Mouse (Mus musculus) embryonic facial prominence, embryonic 11.5 days (tissue): ENCODE data around the gene C730034F03Rik. TPM values are rescaled to one million over a fixed set of nuclear protein-coding genes. Genes with fewer than 3 reads are reported as not detected.

Source experiments
- ATAC-seq: fragments of 200-750 bp; cut with Nextera tagmentation; replicated peaks from 2 replicates; pipeline ENCODE4 v1.8.0; 2017; ENCODE audit warnings: low read depth; ENCODE audit not compliant: insufficient number of reproducible peaks, low FRiP score, low TSS enrichment
- DNase-seq: peaks from one replicate; pipeline ENCODE4 v3.0.0-alpha.2; 2015; ENCODE audit warnings: low spot score
- H3K27ac ChIP-seq: fragments of 300-500 bp; sonication (generic); replicated peaks from 2 replicates; pipeline ENCODE4 v1.5.1; 2014; ENCODE audit warnings: mild to moderate bottlenecking, low read depth, low read length, control low read depth
- H3K27me3 ChIP-seq: fragments of 300-500 bp; sonication (generic); 2 replicates; pipeline ENCODE4 v1.6.1; 2014; ENCODE audit warnings: mild to moderate bottlenecking, low read length, moderate library complexity, mixed read lengths; ENCODE audit not compliant: control insufficient read depth, insufficient read depth
- H3K36me3 ChIP-seq: fragments of 300-500 bp; sonication (generic); replicated peaks from 2 replicates; pipeline ENCODE4 v1.6.1; 2014; ENCODE audit warnings: low read depth, mild to moderate bottlenecking, low read length, moderate library complexity, mixed read lengths; ENCODE audit not compliant: control insufficient read depth, insufficient read depth
- H3K4me1 ChIP-seq: fragments of 300-500 bp; sonication (generic); 2 replicates; pipeline ENCODE4 v1.6.1; 2014; ENCODE audit warnings: low read length, mixed read lengths; ENCODE audit not compliant: control insufficient read depth, insufficient read depth
- H3K4me2 ChIP-seq: fragments of 300-500 bp; sonication (generic); 2 replicates; pipeline ENCODE4 v1.6.1; 2014; ENCODE audit warnings: low read depth, mild to moderate bottlenecking, control low read depth, low read length, moderate library complexity
- H3K4me3 ChIP-seq: fragments of 300-500 bp; sonication (generic); 2 replicates; pipeline ENCODE4 v1.5.1; 2014; ENCODE audit warnings: low read depth, low read length, control low read depth
- H3K9ac ChIP-seq: fragments of 300-500 bp; sonication (generic); replicated peaks from 2 replicates; pipeline ENCODE4 v1.6.1; 2014; ENCODE audit warnings: mild to moderate bottlenecking, control low read depth, low read length
- H3K9me3 ChIP-seq: fragments of 300-500 bp; sonication (generic); replicated peaks from 2 replicates; pipeline ENCODE4 v1.6.1; 2016; ENCODE audit warnings: mild to moderate bottlenecking, low read length, inconsistent platforms, mixed read lengths; ENCODE audit not compliant: control insufficient read depth
- WGBS: fragments of 180-500 bp; shearing (Covaris S2); extraction: QIAGEN DNeasy Blood & Tissue Kit; methylation state at CpG from one replicate; pipeline ENCODE4 v1.1.7; 2014; 5-methylcytosine and 5-hydroxymethylcytosine counted together
- polyA plus RNA-seq: library from polyadenylated mRNA; unstranded; fragments of >200 nt; fragmentation: Nextera tagmentation; extraction: Ambion mirVana; gene quantifications from 2 replicates; pipeline ENCODE4 v1.2.1, GENCODE M21; 2014

The C730034F03Rik gene
- polyA plus RNA-seq: 0.63 and 2.3 TPM in 2 replicates

DNA sequence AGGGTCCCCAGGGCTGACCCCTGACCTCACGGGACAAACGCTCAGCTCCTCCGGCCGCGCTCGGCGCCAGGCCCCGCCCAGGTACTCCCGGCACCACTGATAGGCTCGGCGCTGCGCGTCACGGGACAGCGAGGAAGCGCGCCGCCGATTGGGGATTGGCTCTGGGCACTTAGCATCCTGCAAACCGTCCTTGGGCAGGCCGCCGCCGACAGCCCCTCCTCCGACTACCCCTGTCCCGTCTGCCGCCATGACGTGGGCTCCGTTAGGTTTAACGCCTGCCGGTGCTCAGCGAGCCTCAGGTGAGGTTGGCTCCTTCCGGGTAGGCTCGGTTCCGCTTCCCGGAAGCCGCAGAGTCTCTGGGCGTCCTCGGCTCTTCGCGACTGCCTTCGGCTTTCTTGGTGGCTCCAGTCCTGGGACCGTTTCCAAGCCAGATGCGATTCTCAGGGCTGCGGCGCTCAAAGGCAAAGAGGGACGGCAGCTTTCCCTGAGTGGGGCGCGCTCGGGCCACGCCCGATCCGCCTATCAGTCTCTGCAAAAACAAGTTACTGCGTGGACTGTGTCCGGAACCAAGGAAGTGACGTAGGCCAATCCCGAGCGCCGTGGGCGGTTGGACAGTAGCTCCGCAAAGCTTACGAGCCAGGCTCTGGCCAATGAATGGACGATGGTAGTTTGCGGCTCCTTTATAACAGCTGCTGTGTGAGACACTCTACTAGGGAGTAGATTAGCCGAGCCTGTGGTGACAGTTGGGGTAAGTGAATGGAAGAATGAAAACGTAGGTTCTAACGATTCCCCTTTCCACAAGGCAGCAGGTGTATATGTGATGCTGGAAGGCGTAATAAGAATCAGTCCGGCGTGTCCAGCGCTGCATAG is at the start of gene C730034F03Rik, which contains the start of the genes Gm44502 and Chkb:
Gene C730034F03Rik, plus strand, starts transcription at position 238 of the 870 bp plus-strand sequence.
Gene Gm44502, minus strand, starts transcription at position 345 of the 870 bp plus-strand sequence.
Gene Chkb, minus strand, starts transcription at position 557 of the 870 bp plus-strand sequence.
- peak; percentile 94 for ATAC-seq
- peak within 1 kb of the TSS; percentile 78 for H3K9ac ChIP-seq
- peak within 1 kb of the TSS; percentile 79 for H3K27ac ChIP-seq
- no peaks in the 10 kb centered on the region for H3K9me3 ChIP-seq
- WGBS: under 1% methylated on average over 67 of the region's 70 CpGs
- H3K4me3 ChIP-seq: peak within 1 kb of the TSS; percentile 75
- peak; percentile 94 for DNase-seq
- no peaks in the 10 kb centered on the region for H3K27me3 ChIP-seq
- H3K4me1 ChIP-seq: no peaks in the 10 kb centered on the region
- H3K36me3 ChIP-seq: 0 out of 2 replicates have a peak, but pooled peaks cover 3% of the 10 kb centered on the region
- peak within 1 kb of the TSS; percentile 93 for H3K4me2 ChIP-seq

DNA sequence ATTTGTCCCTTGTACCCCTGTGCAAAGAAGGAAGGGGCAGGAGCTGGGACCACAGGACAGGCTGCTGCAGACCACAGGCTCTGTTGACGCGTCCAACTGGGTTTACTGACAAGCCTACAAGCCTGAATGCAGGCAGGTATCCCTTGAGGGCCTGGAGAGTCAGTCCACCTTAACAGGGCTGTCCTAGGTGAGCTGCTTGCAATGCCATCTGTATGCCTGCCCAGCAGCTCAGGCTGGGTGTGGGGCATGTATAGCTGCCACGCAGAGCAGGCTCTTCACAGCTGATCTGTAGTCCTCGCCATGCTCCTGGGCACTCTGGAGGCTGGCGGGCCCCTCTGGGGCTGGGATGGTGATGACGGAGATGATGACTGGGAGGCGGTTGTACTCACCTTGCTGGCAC is 44.8 kb upstream of the C730034F03Rik start, which contains the start of gene Klhdc7b:
Gene Klhdc7b, plus strand, starts transcription at position 301 of the 400 bp plus-strand sequence.
- ATAC-seq (no peak), DNase-seq (no peak)
- Histone ChIP-seq H3K27me3 (peaks cover 5% of the 10 kb centered on the region), H3K4me2 (no peak within 1 kb of the TSS), H3K9me3 (no peaks in the 10 kb centered on the region), H3K4me1 (no peaks in the 10 kb centered on the region), H3K4me3 (no peak within 1 kb of the TSS), H3K36me3 (no peaks in the 10 kb centered on the region), H3K9ac (no peak within 1 kb of the TSS), H3K27ac (no peak within 1 kb of the TSS)
- 84% methylated on average over 7 of the region's 7 CpGs for WGBS

DNA sequence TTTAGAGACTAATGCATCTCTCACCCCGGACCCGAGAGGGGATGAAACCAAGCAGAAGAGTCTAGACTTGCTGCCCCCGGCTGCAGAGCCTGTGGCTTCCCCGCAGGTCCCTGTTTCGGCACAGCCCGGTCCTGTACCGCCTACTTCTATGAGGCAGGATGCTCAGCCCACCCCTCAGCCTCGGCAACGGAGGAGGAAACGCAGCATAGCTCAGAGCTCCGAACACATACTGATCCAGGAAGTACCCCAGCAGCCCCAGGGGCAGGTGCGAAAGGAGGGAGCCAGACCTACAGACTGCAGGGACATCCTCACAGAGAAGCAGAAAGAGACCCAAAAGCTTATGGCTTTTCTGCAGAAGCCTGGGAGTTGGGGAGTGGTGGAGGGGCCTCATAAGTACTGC is 42.3 kb upstream of the C730034F03Rik start:
- Histone ChIP-seq H3K4me1 (no peaks in the 10 kb centered on the region), H3K27ac (no peak overlapping the region), H3K9me3 (no peaks in the 10 kb centered on the region), H3K9ac (no peak overlapping the region), H3K36me3 (no peaks in the 10 kb centered on the region), H3K4me3 (no peak overlapping the region), H3K4me2 (no peak overlapping the region), H3K27me3 (no peaks in the 10 kb centered on the region)
- WGBS: 36% methylated on average over 12 of the region's 12 CpGs
- ATAC-seq (no peak), DNase-seq (no peak)

DNA sequence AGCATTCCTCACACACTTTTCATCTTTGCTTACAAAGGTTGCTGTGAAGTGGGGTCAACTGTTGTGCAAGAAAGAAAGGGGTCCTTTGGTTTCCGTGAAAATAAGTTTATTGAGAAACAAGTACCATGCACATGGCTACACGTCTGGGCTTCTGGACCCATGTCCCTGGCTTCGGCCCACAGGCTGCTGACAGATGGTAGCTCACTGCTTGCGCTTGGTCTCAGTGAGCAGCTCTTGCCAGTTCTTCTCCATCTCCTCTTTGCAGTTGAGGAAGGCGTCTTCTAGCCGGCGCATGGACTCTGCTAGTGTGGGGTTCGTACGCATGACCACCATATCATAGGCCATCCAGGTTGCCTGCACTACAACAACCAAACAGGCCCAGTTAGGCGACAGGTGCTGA is 39.3 kb upstream of the C730034F03Rik start:
- H3K27ac ChIP-seq: no peak overlapping the region
- no peaks in the 10 kb centered on the region for H3K27me3 ChIP-seq
- H3K4me3 ChIP-seq: no peak overlapping the region
- H3K36me3 ChIP-seq: no peaks in the 10 kb centered on the region
- DNase-seq (no peak), ATAC-seq (no peak)
- H3K9me3 ChIP-seq: no peaks in the 10 kb centered on the region
- no peak overlapping the region for H3K9ac ChIP-seq
- H3K4me2 ChIP-seq: no peak overlapping the region
- H3K4me1 ChIP-seq: no peaks in the 10 kb centered on the region
- 93% methylated on average over 10 of the region's 10 CpGs for whole genome bisulfite sequencing

DNA sequence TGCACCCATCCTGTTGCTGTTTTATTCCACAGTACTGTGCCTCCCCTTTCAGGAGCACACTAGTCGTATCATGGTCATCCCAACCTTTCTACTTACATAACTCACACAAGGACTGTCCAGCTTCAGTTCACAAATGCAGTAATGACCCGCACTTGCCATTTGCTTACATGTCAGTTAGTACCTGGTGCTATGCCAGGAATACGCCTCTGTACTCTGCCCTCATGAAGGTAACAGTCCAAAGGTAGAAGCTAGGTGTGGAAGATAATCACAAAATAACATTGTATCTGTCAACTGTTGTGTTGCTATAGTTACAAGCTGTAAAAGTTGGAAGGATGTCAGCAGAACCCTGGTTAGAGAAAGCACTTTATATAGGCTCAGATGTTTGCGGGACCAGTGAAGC is 32.5 kb upstream of the C730034F03Rik start:
- Histone ChIP-seq H3K4me1 (no peaks in the 10 kb centered on the region), H3K9me3 (no peaks in the 10 kb centered on the region), H3K4me3 (no peak overlapping the region), H3K27me3 (no peaks in the 10 kb centered on the region), H3K27ac (no peak overlapping the region), H3K9ac (no peak overlapping the region), H3K4me2 (no peak overlapping the region), H3K36me3 (no peaks in the 10 kb centered on the region)
- ATAC-seq (no peak), DNase-seq (no peak)
- 89% methylated on average over 4 of the region's 4 CpGs for WGBS

DNA sequence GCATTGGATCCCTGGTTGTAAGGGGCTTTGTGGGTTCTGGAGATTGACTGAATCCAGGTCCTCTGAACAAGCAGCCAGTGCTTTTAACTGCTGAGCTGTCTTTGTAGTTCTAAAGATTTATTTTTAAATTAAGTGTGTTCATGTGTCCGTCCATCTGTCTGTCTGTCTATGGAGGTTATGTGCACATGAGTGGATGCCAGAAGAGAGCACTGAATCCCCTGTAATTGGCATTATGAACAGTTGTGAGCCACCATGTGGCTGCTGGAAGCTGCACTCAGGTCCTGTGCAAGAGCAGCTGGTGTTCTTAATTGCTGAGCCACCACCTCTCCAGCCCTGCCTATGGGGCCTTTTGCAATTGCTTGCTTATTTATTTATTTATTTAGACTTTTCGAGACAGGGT is 31.2 kb upstream of the C730034F03Rik start:
- H3K27me3 ChIP-seq: no peaks in the 10 kb centered on the region
- WGBS: 87% methylated on average over 2 of the region's 2 CpGs
- DNase-seq (no peak), ATAC-seq (no peak)
- H3K4me1 ChIP-seq: no peaks in the 10 kb centered on the region
- H3K9me3 ChIP-seq: no peaks in the 10 kb centered on the region
- no peak overlapping the region for H3K4me2 ChIP-seq
- H3K27ac ChIP-seq: no peak overlapping the region
- H3K4me3 ChIP-seq: no peak overlapping the region
- H3K9ac ChIP-seq: no peak overlapping the region
- no peaks in the 10 kb centered on the region for H3K36me3 ChIP-seq

DNA sequence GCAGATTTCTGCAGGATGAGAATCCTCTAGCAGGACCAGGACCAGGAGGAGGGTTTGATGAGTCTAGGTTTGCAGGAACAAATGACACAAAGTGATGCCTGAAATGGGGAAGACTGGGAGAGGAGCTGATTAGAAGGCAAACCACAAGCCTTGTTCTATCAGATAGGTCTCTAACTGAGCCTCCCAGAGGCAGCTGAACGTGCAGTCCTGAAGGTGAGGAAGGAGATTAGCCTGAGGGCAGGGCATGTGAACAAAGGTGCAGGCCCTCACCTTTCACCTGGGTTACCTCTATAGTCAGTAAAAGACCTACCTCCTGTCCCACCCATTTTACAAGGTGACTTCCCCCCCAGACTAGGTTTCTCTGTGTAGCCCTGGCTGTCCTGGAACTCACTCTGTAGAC is 29.7 kb upstream of the C730034F03Rik start:
- no peaks in the 10 kb centered on the region for H3K36me3 ChIP-seq
- H3K9me3 ChIP-seq: no peaks in the 10 kb centered on the region
- H3K4me1 ChIP-seq: no peaks in the 10 kb centered on the region
- ATAC-seq (no peak), DNase-seq (no peak)
- no peak overlapping the region for H3K4me3 ChIP-seq
- 82% methylated on average over 1 of the region's 1 CpGs for WGBS
- no peak overlapping the region for H3K4me2 ChIP-seq
- H3K27ac ChIP-seq: no peak overlapping the region
- no peaks in the 10 kb centered on the region for H3K27me3 ChIP-seq
- no peak overlapping the region for H3K9ac ChIP-seq

DNA sequence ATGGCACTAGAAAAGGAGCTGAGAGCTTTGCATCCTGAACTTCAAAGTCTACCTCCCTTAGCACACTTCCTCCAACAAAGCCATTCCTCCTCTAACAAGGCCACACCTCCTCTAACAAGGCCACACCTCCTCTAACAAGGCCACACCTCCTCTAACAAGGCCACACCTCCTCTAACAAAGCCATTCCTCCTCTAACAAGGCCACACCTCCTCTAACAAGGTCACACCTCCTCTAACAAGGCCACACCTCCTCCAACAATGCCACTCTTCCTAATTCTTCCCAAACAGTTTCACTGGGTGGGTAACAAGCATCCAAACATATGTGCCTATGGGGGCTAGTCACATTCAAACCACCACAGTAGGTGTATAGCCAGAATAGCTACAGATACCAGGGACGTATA is 26.9 kb upstream of the C730034F03Rik start:
- H3K27ac ChIP-seq: no peak overlapping the region
- no peaks in the 10 kb centered on the region for H3K4me1 ChIP-seq
- H3K9me3 ChIP-seq: no peaks in the 10 kb centered on the region
- ATAC-seq (no peak), DNase-seq (no peak)
- H3K9ac ChIP-seq: no peak overlapping the region
- H3K36me3 ChIP-seq: no peaks in the 10 kb centered on the region
- no peak overlapping the region for H3K4me3 ChIP-seq
- WGBS: 70% methylated on average over 1 of the region's 1 CpGs
- H3K27me3 ChIP-seq: no peaks in the 10 kb centered on the region
- H3K4me2 ChIP-seq: no peak overlapping the region
